Mouse (Mus musculus): ENCODE data around the gene Auts2.

The Auts2 gene

DNA sequence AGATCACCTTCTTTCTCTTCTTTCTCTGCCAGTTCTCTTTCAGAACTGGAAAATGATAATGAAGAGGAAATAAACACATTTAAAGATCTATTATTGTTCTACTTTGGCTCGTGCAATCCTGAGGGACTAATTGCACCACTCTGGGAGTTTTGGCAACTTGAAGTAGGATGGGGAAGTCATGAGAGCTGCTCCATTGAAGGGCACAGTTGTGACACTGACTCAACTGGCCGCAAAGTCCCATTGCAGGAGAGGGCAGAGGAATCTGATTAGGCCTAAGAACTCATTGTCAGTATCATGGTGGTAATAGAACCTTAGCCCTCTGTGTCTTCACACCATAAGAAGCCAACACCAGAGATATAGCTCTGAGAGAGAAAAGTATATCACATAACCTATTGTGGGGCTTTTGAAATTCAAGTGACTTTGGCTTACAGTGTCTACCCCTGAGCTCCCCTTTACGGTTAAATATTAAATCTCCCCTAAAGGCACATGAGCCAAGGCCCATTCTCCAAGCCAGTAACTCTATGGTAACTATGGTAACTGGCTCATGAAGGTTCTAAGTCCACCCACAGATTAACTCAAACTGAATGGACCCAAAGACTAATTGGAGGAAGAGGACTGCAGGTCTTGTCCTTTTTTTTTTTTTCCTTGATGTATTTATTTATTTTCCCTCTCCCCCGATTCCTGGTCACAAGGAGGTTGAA is 358.6 kb downstream of the Auts2 start:
- DNase-seq (ENCODE audit: low spot score): no peak

DNA sequence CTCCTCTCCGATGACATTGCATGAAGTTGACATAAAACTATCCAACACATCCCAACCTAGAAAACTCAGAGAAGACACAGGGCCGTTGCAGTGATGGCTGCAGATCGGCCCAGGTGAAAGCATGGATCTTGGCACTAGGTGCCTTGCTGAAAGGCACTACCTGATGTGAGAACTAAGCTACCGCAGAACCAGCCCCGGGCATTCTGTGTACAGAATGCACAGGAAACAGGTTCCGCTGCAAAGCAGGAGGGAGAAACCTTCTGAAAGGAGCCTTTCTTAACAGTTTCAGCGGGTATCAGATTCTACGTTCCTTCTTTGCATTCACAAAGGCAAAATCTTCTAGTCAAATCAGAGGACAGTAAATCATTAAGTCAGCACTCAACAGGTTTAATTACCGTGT is 361.1 kb downstream of the Auts2 start:
- DNase-seq (ENCODE audit: low spot score): no peak

DNA sequence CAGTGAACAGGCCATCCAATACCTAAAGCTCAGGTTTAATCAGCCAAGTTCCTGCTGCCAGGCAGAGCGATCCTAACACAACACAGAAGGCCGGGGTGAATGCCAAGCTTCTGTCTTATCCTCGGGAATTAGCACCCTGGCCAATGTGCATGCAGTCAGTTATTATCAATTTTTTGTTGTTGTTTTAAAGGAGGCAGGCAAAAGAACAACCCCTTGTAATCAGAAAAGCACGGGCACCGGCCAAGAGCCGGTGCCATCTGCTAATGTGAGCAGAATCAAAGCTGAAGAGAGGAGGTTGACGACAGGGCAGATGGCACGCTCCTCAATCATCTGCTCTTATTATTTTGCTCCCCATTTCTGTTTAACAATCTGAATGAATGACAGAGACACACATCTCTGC is 373.1 kb downstream of the Auts2 start:
- DNase-seq (ENCODE audit: low spot score): peak; percentile 22

- no peak for DNase-seq (ENCODE audit: low spot score)
Observed at GRCm38 (mm10) chr5:132168805-132169204, 374.3 kb downstream of the Auts2 start.

GRCm38 (mm10) chr5:132168224-132168623 is 374.9 kb downstream of the Auts2 start:
- no peak for DNase-seq (ENCODE audit: low spot score)

DNA sequence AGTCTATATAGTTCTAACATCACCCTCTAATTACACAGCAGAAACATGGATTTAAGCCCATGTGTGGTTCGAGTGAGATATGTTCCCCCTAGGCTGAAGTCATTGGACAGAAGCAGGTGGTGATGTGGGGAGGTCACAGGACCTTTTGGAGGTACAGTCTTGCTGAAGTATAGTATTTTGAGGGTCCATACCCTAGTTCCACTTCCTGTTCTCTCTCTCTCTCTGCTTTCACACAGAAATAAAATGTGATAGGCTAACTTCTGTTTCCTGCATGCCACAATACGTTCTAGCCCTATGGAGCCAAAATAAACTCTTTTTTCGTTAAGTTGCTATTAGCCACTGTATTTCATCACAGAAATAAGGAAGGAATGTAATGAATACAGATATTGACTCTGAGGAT is 376.6 kb downstream of the Auts2 start:
- no peak for DNase-seq (ENCODE audit: low spot score)

GRCm38 (mm10) chr5:132163960-132164359 is 379.2 kb downstream of the Auts2 start:
- DNase-seq (ENCODE audit: low spot score): no peak

- DNase-seq (ENCODE audit: low spot score): no peak
Observed at GRCm38 (mm10) chr5:132162206-132162533, 381.0 kb downstream of the Auts2 start.

GRCm38 (mm10) chr5:132161338-132162205 is 381.6 kb downstream of the Auts2 start:
- DNase-seq (ENCODE audit: low spot score): peak; percentile 57

DNA sequence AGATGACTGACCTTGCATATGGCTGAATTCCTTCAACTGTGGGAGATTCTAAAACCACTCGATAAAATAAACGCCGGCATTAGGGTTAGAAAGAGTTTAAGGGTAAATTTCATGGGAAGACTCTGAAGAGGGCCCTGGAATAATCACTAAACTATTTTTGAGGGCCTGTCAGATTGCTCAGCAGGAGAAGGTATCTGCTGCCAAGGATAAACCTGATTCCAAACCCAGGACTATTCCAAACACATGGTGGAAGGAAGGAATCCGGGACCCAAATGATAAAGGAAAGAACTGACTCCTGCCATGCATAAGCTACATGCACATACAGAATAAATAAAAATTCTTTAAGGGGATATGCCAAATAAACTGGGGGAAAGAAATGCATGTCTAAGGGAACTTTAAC is 399.0 kb downstream of the Auts2 start:
- no peak for DNase-seq (ENCODE audit: low spot score)

DNA sequence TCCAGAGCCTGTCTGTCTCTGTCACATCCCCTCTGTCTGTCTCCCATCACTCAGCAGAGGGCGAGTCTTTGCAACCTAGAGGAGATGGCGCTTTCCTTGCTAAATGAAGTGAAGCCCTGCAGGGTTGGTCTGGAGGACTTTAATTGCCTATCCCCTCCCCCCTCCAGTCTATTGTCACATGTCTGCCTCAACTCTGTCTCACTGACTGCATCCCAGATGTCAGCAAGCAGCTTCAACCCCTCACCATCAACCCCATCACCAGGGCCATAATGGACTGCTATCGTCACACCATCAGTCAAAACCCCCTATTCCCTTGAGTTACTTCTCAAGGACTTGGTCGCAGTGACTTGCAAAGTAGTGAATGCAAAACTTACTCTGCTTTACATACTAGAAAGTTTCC is 402.3 kb downstream of the Auts2 start:
- no peak for DNase-seq (ENCODE audit: low spot score)

- DNase-seq (ENCODE audit: low spot score): no peak
Observed at GRCm38 (mm10) chr5:132135941-132136663, 407.0 kb downstream of the Auts2 start.

DNA sequence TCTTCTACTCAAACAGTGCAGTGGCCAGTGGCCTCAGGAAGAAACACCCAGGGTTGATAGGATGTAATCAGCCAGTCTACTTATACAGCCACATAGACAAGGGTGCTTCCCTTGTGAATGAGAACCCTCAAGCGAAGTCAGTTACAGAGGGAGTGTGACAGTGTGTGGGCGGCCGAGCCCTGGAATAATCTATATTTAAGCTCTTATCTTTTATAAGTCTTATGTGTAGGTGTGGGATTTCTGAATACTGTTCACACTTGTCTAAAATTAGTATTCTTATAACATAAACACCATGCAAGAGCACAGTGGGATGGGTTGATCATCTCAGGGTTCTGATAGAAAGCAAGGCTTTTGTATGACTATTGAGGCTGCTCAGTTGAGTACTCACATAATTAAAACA is 411.2 kb downstream of the Auts2 start:
- no peak for DNase-seq (ENCODE audit: low spot score)

- no peak for DNase-seq (ENCODE audit: low spot score)
Observed at GRCm38 (mm10) chr5:132130577-132130976, 412.6 kb downstream of the Auts2 start.

DNA sequence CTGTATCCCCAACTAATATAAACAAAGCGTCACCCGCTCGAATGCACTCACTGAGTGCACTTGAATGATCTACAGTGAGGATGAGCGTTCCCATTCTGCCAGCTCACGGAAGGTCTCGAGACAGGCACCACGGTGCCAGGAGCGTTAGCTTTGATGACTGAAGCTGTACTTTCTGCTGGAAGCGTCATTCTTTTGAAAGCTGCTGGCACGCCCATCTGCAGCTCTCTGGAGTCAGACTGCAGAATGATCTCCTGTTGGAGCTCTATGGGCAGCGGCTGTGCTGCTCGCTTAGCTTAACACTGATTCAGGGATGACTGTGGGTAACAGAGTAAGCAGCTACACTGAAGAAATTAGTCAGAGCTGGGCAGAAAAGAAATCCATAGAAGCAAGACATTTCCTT is 416.5 kb downstream of the Auts2 start:
- DNase-seq (ENCODE audit: low spot score): no peak

DNA sequence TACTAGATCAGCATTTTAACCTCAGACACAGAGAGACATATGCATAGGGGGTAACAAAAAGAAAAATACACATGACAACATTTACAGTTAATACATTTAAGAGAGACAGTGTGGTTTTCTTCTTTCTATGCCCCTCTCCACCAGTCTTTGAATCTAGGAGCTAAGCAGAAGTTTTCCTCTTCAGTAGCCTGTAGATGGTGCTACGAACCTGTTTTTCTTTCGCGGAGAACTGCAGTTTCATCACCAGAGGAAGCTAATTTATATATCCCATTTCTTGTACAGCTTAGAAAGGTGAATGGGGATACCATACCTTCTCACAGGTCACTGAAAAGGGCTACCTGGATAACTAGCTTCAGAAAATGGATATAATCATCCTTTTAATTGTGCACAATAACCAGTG is 427.5 kb downstream of the Auts2 start:
- peak; percentile 59 for DNase-seq (ENCODE audit: low spot score)

GRCm38 (mm10) chr5:132114561-132115301 is 428.4 kb downstream of the Auts2 start:
- DNase-seq (ENCODE audit: low spot score): no peak

DNA sequence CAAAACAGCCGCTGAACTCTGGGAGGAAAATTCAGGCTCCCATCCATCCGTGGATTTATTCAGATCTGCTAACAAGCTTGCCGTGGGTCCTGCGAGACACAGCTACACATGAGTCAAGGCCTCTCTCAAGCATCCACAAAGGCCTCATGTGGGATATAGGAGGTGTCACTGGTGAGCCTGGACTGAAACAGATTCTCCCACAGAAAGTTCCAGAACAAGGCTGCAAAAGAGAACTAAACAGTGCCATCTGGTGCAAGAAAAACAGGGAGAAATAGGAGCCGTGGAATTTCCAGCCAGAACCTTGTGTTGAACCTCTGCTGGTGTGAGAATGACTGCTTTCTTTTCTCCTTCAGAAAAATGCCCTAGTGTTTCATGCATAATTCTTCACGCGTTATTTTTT is 429.7 kb downstream of the Auts2 start:
- peak; percentile 81 for DNase-seq (ENCODE audit: low spot score)

- no peak for DNase-seq (ENCODE audit: low spot score)
Observed at GRCm38 (mm10) chr5:132112666-132113065, 430.5 kb downstream of the Auts2 start.

- DNase-seq (ENCODE audit: low spot score): no peak
Observed at GRCm38 (mm10) chr5:132102426-132102825, 440.7 kb downstream of the Auts2 start.

GRCm38 (mm10) chr5:132098461-132098860 is 444.7 kb downstream of the Auts2 start:
- DNase-seq (ENCODE audit: low spot score): no peak

GRCm38 (mm10) chr5:132092721-132093120 is 450.4 kb downstream of the Auts2 start:
- DNase-seq (ENCODE audit: low spot score): no peak

All from MN1 (cell line).